Mouse (Mus musculus): ENCODE measurements at regions not wholly inside any gene's neighbourhood (a gene's known extent, or its start where the extent isn't known, plus 50 kb on each side); places are given as distances from the start of the nearest gene placed in this dataset.

DNA sequence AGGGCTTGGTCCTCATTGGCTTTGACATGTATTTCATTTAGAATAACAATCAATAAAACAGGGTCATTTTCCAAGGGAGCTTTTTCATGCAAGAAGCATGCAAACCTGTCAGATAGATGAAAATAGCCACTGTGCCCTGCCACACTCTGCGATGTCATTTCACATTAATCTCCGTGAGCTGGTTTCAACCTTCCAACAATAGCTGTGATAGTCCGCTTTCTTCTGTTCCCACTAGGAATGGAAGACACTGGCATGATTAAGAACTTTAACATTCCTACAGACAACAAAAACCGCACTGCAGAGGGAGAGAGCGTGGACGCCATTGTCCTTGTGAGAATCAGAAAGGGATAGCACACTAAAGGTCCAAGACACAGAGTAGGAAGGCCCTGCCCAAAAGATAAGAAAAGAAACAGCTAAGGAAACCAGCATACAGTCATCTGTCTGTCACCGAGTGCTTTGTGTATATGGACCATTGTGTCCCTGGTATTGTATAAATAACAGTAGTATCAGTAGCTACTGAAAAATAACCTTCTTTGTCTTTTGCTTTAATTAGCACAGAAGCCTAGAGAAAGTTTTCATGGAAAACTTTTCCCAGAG, 299.0 kb downstream of the Efnb2 start:
- no peak overlapping the region for H3K27ac ChIP-seq (ENCODE audit: insufficient read depth, low read length)
- no peak overlapping the region for H3K4me3 ChIP-seq (ENCODE audit: insufficient read depth, low read length)
- TF ChIP-seq CTCF (IDR thresholded peaks at IDR 0.05; ENCODE audit: borderline replicate concordance, insufficient read depth, low read length) = no peak
- TF ChIP-seq POLR2A (IDR thresholded peaks at IDR 0.05; ENCODE audit: low read depth, low read length) = no peak
- no peaks in the 10 kb centered on the region for H3K4me1 ChIP-seq (ENCODE audit: control insufficient read depth, insufficient read depth, low read length)

GRCm38 (mm10) chr8:8360586-8360985, 300.5 kb downstream of the Efnb2 start:
- H3K4me1 ChIP-seq (ENCODE audit: control insufficient read depth, insufficient read depth, low read length) = no peaks in the 10 kb centered on the region
- no peak for TF ChIP-seq CTCF (IDR thresholded peaks at IDR 0.05; ENCODE audit: borderline replicate concordance, insufficient read depth, low read length)
- TF ChIP-seq POLR2A (IDR thresholded peaks at IDR 0.05; ENCODE audit: low read depth, low read length) = no peak
- no peak overlapping the region for H3K27ac ChIP-seq (ENCODE audit: insufficient read depth, low read length)
- H3K4me3 ChIP-seq (ENCODE audit: insufficient read depth, low read length) = no peak overlapping the region

DNA sequence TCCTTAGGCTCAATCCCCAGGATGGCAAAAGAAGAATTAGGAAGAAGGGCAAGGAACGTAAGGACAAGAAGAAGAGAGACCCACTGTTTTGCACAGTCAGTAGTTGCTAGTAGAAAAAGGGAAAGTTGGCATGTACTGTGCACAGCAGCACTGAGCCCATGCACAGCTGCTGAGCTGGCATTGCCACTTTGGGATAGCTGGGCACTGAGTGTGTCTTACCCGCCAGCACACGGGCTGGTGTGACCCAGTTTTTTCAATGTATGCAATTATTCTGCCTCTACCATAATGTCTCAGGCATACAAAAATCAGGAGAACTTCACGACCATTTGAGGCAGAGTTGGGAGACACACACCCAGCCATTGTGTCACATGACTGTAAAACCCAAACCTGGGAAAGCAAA, 306.1 kb downstream of the Efnb2 start:
- TF ChIP-seq CTCF (IDR thresholded peaks at IDR 0.05; ENCODE audit: borderline replicate concordance, insufficient read depth, low read length) = no peak
- no peak for TF ChIP-seq POLR2A (IDR thresholded peaks at IDR 0.05; ENCODE audit: low read depth, low read length)
- H3K4me3 ChIP-seq (ENCODE audit: insufficient read depth, low read length) = no peak overlapping the region
- H3K27ac ChIP-seq (ENCODE audit: insufficient read depth, low read length) = no peak overlapping the region
- peaks cover 2% of the 10 kb centered on the region; the same call in 1 of the 2 replicates for H3K4me1 ChIP-seq (ENCODE audit: control insufficient read depth, insufficient read depth, low read length)

DNA sequence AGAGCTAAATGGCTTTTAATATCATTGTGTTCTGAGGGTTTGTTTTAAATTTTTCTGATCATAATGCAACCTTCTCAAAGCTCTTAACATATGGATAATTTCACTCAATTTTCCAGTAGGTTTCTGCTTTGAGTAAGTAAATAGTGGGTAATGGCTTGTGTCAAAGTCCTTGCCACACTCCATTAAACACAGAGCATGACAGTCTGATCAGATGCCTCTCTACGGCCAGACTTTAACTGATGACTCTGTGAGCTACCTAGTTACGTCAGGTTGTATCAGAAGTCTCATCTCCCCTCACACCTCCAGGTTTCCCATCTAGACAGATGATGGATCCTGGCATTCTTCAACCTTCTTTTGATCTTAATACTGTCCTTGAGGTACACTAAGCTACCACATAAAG, 316.4 kb downstream of the Efnb2 start:
- Histone ChIP-seq H3K27ac (ENCODE audit: insufficient read depth, low read length) (no peak overlapping the region), H3K4me3 (ENCODE audit: insufficient read depth, low read length) (no peak overlapping the region), H3K4me1 (ENCODE audit: control insufficient read depth, insufficient read depth, low read length) (no peaks in the 10 kb centered on the region)
- TF ChIP-seq POLR2A (IDR thresholded peaks at IDR 0.05; ENCODE audit: low read depth, low read length) (no peak), CTCF (IDR thresholded peaks at IDR 0.05; ENCODE audit: borderline replicate concordance, insufficient read depth, low read length) (no peak)

GRCm38 (mm10) chr8:8335256-8335972, 325.6 kb downstream of the Efnb2 start:
- Histone ChIP-seq H3K4me3 (ENCODE audit: insufficient read depth, low read length) (no peak overlapping the region), H3K4me1 (ENCODE audit: control insufficient read depth, insufficient read depth, low read length) (no peaks in the 10 kb centered on the region), H3K27ac (ENCODE audit: insufficient read depth, low read length) (no peak overlapping the region)
- no peak for TF ChIP-seq POLR2A (IDR thresholded peaks at IDR 0.05; ENCODE audit: low read depth, low read length)
- TF ChIP-seq CTCF (IDR thresholded peaks at IDR 0.05; ENCODE audit: borderline replicate concordance, insufficient read depth, low read length) = no peak

GRCm38 (mm10) chr8:8334515-8334914, 326.5 kb downstream of the Efnb2 start:
- H3K4me1 ChIP-seq (ENCODE audit: control insufficient read depth, insufficient read depth, low read length) = no peaks in the 10 kb centered on the region
- no peak overlapping the region for H3K4me3 ChIP-seq (ENCODE audit: insufficient read depth, low read length)
- no peak for TF ChIP-seq CTCF (IDR thresholded peaks at IDR 0.05; ENCODE audit: borderline replicate concordance, insufficient read depth, low read length)
- no peak overlapping the region for H3K27ac ChIP-seq (ENCODE audit: insufficient read depth, low read length)

DNA sequence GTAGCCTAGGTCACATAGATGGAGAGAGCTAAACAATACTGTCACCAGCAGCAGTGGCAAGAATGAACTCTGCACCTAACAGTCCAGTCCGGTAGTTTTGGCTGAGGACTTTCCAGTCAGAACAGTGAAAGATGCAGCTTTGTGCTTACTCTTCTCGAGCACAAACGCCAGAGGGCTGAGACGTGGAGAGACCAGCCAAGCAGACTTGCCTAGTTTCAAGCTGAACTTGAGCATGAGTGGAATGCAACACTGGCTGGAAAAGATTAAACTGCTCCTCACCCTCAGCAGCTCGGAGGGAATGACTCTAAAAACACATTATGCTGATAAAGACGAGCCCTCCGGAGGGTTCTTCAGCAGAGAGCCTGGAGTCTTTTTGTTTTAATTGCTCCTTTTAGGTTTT, 329.8 kb downstream of the Efnb2 start:
- TF ChIP-seq CTCF (IDR thresholded peaks at IDR 0.05; ENCODE audit: borderline replicate concordance, insufficient read depth, low read length) (no peak), POLR2A (IDR thresholded peaks at IDR 0.05; ENCODE audit: low read depth, low read length) (no peak)
- Histone ChIP-seq H3K27ac (ENCODE audit: insufficient read depth, low read length) (no peak overlapping the region), H3K4me3 (ENCODE audit: insufficient read depth, low read length) (no peak overlapping the region), H3K4me1 (ENCODE audit: control insufficient read depth, insufficient read depth, low read length) (peaks cover 7% of the 10 kb centered on the region; the same call in 1 of the 2 replicates)

DNA sequence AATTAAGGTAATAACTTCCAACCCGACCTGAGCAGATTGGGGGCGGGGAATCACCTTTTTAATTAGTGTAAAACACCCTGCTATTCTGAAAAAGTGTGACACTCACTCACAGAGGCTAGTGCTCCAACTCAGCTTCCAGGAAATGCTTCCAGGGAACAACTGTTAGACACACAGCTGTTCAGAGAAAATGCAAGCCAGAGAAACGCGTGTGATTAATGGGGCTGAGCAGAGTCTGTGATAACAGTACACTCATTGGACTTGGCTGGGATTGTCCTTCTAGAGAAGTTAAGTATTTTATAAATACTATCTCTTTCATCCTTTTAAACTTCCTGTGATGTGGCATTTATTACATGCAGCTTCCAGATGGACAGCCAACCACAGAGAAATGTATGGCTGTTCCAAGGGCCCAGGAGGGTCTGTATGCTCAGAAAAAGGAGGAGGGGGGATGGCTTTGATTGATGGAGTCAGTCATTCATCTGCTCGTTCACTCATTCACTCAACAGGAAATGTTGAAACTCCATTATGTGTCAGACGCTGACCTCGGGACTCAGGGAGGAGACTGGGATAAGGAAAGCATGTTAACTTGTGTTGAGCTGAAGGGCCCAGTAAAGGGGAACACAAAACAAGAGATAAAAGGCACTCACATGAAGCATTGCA, 332.9 kb downstream of the Efnb2 start:
- Histone ChIP-seq H3K4me1 (ENCODE audit: control insufficient read depth, insufficient read depth, low read length) (peaks cover 7% of the 10 kb centered on the region; the same call in 1 of the 2 replicates), H3K4me3 (ENCODE audit: insufficient read depth, low read length) (no peak overlapping the region), H3K27ac (ENCODE audit: insufficient read depth, low read length) (peak overlapping the region; percentile 44; the same call in 1 of the 2 replicates)
- no peak for TF ChIP-seq CTCF (IDR thresholded peaks at IDR 0.05; ENCODE audit: borderline replicate concordance, insufficient read depth, low read length)

GRCm38 (mm10) chr8:8326066-8326834, 334.8 kb downstream of the Efnb2 start:
- Histone ChIP-seq H3K4me1 (ENCODE audit: control insufficient read depth, insufficient read depth, low read length) (peaks cover 7% of the 10 kb centered on the region; the same call in 1 of the 2 replicates), H3K27ac (ENCODE audit: insufficient read depth, low read length) (no peak overlapping the region), H3K4me3 (ENCODE audit: insufficient read depth, low read length) (no peak overlapping the region)
- TF ChIP-seq POLR2A (IDR thresholded peaks at IDR 0.05; ENCODE audit: low read depth, low read length) = no peak
- no peak for TF ChIP-seq CTCF (IDR thresholded peaks at IDR 0.05; ENCODE audit: borderline replicate concordance, insufficient read depth, low read length)

Measured in embryonic fibroblast, embryonic 13.5 days (primary cell).